Mouse (Mus musculus) forebrain, embryonic 15.5 days (tissue): Measurements from ENCODE around the gene 4931429L15Rik. TPM values are rescaled to one million over a fixed set of nuclear protein-coding genes. Genes with fewer than 3 reads are reported as not detected.
A peak's percentile ranks its signal among the peaks of the same experiment; 100 is the strongest.

ENCODE experiments used
- ATAC-seq: fragments of 200-750 bp; cut with Nextera tagmentation; replicated peaks from 2 replicates; pipeline ENCODE4 v1.8.0; 2017; ENCODE audit warnings: mild to moderate bottlenecking, moderate TSS enrichment, moderate library complexity
- H3K27ac ChIP-seq: fragments of 300-500 bp; sonication (generic); replicated peaks from 2 replicates; pipeline ENCODE4 v1.5.1; 2015; ENCODE audit warnings: mild to moderate bottlenecking, inconsistent platforms
- H3K27me3 ChIP-seq: fragments of 300-500 bp; sonication (generic); 2 replicates; pipeline ENCODE4 v1.6.1; 2015; ENCODE audit warnings: inconsistent platforms
- H3K36me3 ChIP-seq: fragments of 300-500 bp; sonication (generic); 2 replicates; pipeline ENCODE4 v1.6.1; 2015; ENCODE audit warnings: mild to moderate bottlenecking, inconsistent platforms
- H3K4me1 ChIP-seq: fragments of 300-500 bp; sonication (generic); 2 replicates; pipeline ENCODE4 v1.6.1; 2015; ENCODE audit warnings: inconsistent platforms
- H3K4me2 ChIP-seq: fragments of 300-500 bp; sonication (generic); replicated peaks from 2 replicates; pipeline ENCODE4 v1.6.1; 2015; ENCODE audit warnings: mild to moderate bottlenecking, inconsistent platforms
- H3K4me3 ChIP-seq: fragments of 300-500 bp; sonication (generic); 2 replicates; pipeline ENCODE4 v1.5.1; 2015; ENCODE audit warnings: mild to moderate bottlenecking, inconsistent platforms
- H3K9ac ChIP-seq: fragments of 300-500 bp; sonication (generic); replicated peaks from 2 replicates; pipeline ENCODE4 v1.6.1; 2015; ENCODE audit warnings: mild to moderate bottlenecking, inconsistent platforms
- H3K9me3 ChIP-seq: fragments of 300-500 bp; sonication (generic); 2 replicates; pipeline ENCODE4 v1.6.1; 2016; ENCODE audit warnings: inconsistent platforms
- WGBS: fragments of 180-500 bp; shearing (Covaris S2); methylation state at CpG from one replicate; pipeline ENCODE4 v1.1.7; 2015; ENCODE audit warnings: mixed read lengths; 5-methylcytosine and 5-hydroxymethylcytosine counted together
- polyA plus RNA-seq: library from polyadenylated mRNA; unstranded; fragments of >200 nt; fragmentation: Nextera tagmentation; extraction: Ambion mirVana; gene quantifications from 2 replicates; pipeline ENCODE4 v1.2.1, GENCODE M21; 2015

Gene 4931429L15Rik
- polyA plus RNA-seq, 1 experiment from 2014 or later: not detected

DNA sequence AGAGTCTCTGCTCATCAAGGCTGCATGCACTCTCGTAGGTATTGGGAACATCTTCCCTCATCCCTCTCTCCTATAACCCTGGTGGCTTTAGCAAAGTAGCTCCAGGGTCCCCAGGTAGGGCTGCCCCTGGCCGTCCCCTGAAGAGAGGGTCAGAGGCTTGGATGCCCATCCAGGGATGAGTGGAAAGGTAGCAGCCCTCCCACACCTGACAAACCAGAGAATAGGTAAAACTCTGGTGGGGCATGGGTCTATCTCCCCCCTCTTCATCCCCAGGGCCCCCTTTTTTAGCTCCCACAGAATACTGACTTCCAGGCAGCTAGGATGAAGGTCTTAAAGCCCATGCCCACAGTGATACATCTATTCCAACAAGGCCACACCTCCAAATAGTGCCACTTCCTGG, 675 bp upstream of the 4931429L15Rik start:
- Histone ChIP-seq H3K4me2 (no peak overlapping the region), H3K9me3 (no peaks in the 10 kb centered on the region), H3K4me3 (no peak overlapping the region), H3K27ac (no peak overlapping the region), H3K9ac (no peak overlapping the region), H3K36me3 (no peaks in the 10 kb centered on the region), H3K27me3 (no peaks in the 10 kb centered on the region), H3K4me1 (peaks cover 21% of the 10 kb centered on the region)
- WGBS: 91% methylated on average over 2 of the region's 2 CpGs
- no peak for ATAC-seq

DNA sequence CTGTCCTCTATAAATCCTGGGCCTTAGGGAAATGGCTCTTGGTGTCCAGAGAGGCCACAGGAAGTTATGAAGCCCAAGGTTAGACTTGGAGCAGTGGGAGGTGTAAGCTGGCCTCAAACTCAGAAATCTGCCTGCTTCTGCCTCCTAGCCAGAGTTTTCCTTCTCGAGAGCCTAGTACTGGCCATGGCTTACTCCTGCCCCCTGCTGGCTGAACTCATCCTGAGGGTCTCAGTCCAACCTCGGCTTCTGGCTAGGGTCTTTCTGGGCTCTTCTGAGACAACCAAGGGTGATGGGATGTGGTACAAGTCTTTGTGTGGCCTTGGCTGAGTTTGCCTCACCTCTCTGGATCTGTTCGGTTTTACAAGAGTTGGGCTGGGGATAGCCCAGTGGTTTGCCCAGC, 1.8 kb downstream of the 4931429L15Rik start:
- Histone ChIP-seq H3K9me3 (no peaks in the 10 kb centered on the region), H3K4me2 (no peak overlapping the region), H3K36me3 (no peaks in the 10 kb centered on the region), H3K27me3 (no peaks in the 10 kb centered on the region), H3K4me3 (no peak overlapping the region), H3K27ac (no peak overlapping the region), H3K9ac (no peak overlapping the region), H3K4me1 (peaks cover 26% of the 10 kb centered on the region)
- ATAC-seq: no peak
- WGBS: 93% methylated on average over 3 of the region's 3 CpGs

GRCm38 (mm10) chr9:46316909-46317308, 2.9 kb downstream of the 4931429L15Rik start:
- Histone ChIP-seq H3K4me3 (no peak overlapping the region), H3K36me3 (no peaks in the 10 kb centered on the region), H3K4me2 (peak overlapping the region; percentile 14; the same call in 1 of the 2 replicates), H3K9ac (no peak overlapping the region), H3K4me1 (peaks cover 23% of the 10 kb centered on the region), H3K27ac (peak overlapping the region; percentile 62), H3K9me3 (no peaks in the 10 kb centered on the region), H3K27me3 (no peaks in the 10 kb centered on the region)
- peak; percentile 59 for ATAC-seq
- 18% methylated on average over 8 of the region's 8 CpGs for WGBS

- peaks cover 23% of the 10 kb centered on the region for H3K4me1 ChIP-seq
- H3K9ac ChIP-seq: no peak overlapping the region
- no peaks in the 10 kb centered on the region for H3K36me3 ChIP-seq
- no peaks in the 10 kb centered on the region for H3K9me3 ChIP-seq
- peak overlapping the region; percentile 62 for H3K27ac ChIP-seq
- no peak overlapping the region for H3K4me3 ChIP-seq
- ATAC-seq: peak; percentile 55
- 1% methylated on average over 5 of the region's 5 CpGs for WGBS
- H3K4me2 ChIP-seq: peak overlapping the region; percentile 14; the same call in 1 of the 2 replicates
- no peaks in the 10 kb centered on the region for H3K27me3 ChIP-seq
Measured at GRCm38 (mm10) chr9:46316388-46316787, 3.4 kb downstream of the 4931429L15Rik start.

GRCm38 (mm10) chr9:46315807-46316365, 3.9 kb downstream of the 4931429L15Rik start:
- Histone ChIP-seq H3K4me1 (peaks cover 23% of the 10 kb centered on the region), H3K36me3 (no peaks in the 10 kb centered on the region), H3K27me3 (no peaks in the 10 kb centered on the region), H3K27ac (peak overlapping the region; percentile 62), H3K4me3 (no peak overlapping the region), H3K4me2 (peak overlapping the region; percentile 17), H3K9me3 (no peaks in the 10 kb centered on the region), H3K9ac (no peak overlapping the region)
- 14% methylated on average over 11 of the region's 11 CpGs for WGBS
- peak; percentile 72 for ATAC-seq

DNA sequence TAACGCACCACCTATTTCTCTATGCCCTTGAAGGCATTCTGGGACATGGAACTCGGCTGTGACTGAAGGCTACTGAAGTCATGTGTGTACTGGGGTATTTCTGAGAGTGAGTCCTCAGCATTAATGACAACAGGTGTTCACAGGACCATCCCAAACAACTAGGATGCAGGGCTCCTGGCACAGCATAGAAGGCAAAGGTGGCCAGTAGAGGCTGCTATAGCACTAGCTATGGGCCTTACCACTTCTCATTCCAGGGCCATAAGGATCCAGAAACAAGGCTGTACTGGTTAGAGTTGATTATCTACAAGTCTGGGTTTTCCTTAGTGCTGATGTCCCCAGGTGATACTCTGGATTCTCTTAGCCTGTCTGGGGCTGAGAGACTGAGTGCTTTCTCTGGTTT, 4.9 kb downstream of the 4931429L15Rik start:
- ATAC-seq: no peak
- no peaks in the 10 kb centered on the region for H3K9me3 ChIP-seq
- 51% methylated on average over 2 of the region's 2 CpGs for WGBS
- no peak overlapping the region for H3K4me3 ChIP-seq
- no peak overlapping the region for H3K27ac ChIP-seq
- no peaks in the 10 kb centered on the region for H3K27me3 ChIP-seq
- no peak overlapping the region for H3K4me2 ChIP-seq
- H3K4me1 ChIP-seq: peaks cover 23% of the 10 kb centered on the region
- no peaks in the 10 kb centered on the region for H3K36me3 ChIP-seq
- H3K9ac ChIP-seq: no peak overlapping the region

DNA sequence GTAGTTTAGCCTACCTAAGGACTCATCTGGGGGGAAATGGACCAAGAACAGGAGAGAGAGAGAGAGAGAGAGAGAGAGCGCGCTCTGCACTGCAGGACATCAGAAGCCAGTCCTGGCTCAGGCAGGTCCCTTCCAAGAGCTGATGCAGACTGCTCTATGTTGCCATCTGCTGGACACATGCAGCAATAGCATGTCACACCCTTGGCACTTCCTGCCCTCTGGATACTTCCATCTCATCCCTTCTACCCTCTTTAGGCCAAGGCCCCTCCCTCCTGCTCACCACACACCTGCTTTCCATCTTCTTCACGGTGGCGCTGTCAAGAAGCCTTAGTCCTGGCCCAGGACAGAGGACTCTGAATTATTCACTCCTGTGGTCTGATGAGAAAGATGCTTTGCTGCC, 5.3 kb downstream of the 4931429L15Rik start:
- peaks cover 23% of the 10 kb centered on the region for H3K4me1 ChIP-seq
- H3K4me3 ChIP-seq: no peak overlapping the region
- H3K27ac ChIP-seq: no peak overlapping the region
- WGBS: 6% methylated on average over 4 of the region's 4 CpGs
- H3K9ac ChIP-seq: no peak overlapping the region
- no peaks in the 10 kb centered on the region for H3K9me3 ChIP-seq
- H3K27me3 ChIP-seq: no peaks in the 10 kb centered on the region
- no peak for ATAC-seq
- H3K4me2 ChIP-seq: no peak overlapping the region
- no peaks in the 10 kb centered on the region for H3K36me3 ChIP-seq

- ATAC-seq: no peak
- H3K4me1 ChIP-seq: no peaks in the 10 kb centered on the region
- H3K27ac ChIP-seq: no peak overlapping the region
- no peaks in the 10 kb centered on the region for H3K36me3 ChIP-seq
- no peak overlapping the region for H3K4me3 ChIP-seq
- no peak overlapping the region for H3K4me2 ChIP-seq
- H3K9ac ChIP-seq: no peak overlapping the region
- peaks cover 3% of the 10 kb centered on the region; the same call in 1 of the 2 replicates for H3K27me3 ChIP-seq
- H3K9me3 ChIP-seq: no peaks in the 10 kb centered on the region
- WGBS: 16% methylated on average over 7 of the region's 7 CpGs
Measured at GRCm38 (mm10) chr9:46309121-46309520, 10.7 kb downstream of the 4931429L15Rik start.

GRCm38 (mm10) chr9:46302142-46302541, 17.6 kb downstream of the 4931429L15Rik start:
- Histone ChIP-seq H3K9ac (no peak overlapping the region), H3K4me1 (no peaks in the 10 kb centered on the region), H3K27me3 (no peaks in the 10 kb centered on the region), H3K27ac (no peak overlapping the region), H3K9me3 (no peaks in the 10 kb centered on the region), H3K36me3 (peaks cover 21% of the 10 kb centered on the region), H3K4me3 (no peak overlapping the region), H3K4me2 (no peak overlapping the region)
- 0 out of 2 replicates have a peak, but pooled peaks have one; percentile 35 for ATAC-seq
- 14% methylated on average over 2 of the region's 2 CpGs for WGBS

- 87% methylated on average over 4 of the region's 4 CpGs for WGBS
- H3K9ac ChIP-seq: no peak overlapping the region
- no peaks in the 10 kb centered on the region for H3K9me3 ChIP-seq
- H3K4me3 ChIP-seq: no peak overlapping the region
- H3K4me1 ChIP-seq: no peaks in the 10 kb centered on the region
- peaks cover 47% of the 10 kb centered on the region for H3K36me3 ChIP-seq
- ATAC-seq: no peak
- no peak overlapping the region for H3K4me2 ChIP-seq
- H3K27ac ChIP-seq: no peak overlapping the region
- H3K27me3 ChIP-seq: no peaks in the 10 kb centered on the region
Measured at GRCm38 (mm10) chr9:46298381-46298780, 21.4 kb downstream of the 4931429L15Rik start.

GRCm38 (mm10) chr9:46282631-46283436, 37.0 kb downstream of the 4931429L15Rik start, which contains the start of gene Bud13:
Bud13 (plus strand) TSS chr9:46283008.
- WGBS: under 1% methylated on average over 55 of the region's 55 CpGs
- Histone ChIP-seq H3K4me1 (peaks cover 14% of the 10 kb centered on the region), H3K27ac (peak within 1 kb of the TSS; percentile 78), H3K36me3 (peaks cover 42% of the 10 kb centered on the region), H3K9me3 (no peaks in the 10 kb centered on the region), H3K9ac (peak within 1 kb of the TSS; percentile 96), H3K27me3 (no peaks in the 10 kb centered on the region), H3K4me2 (peak within 1 kb of the TSS; percentile 66), H3K4me3 (peak within 1 kb of the TSS; percentile 99)
- ATAC-seq: peak; percentile 92

DNA sequence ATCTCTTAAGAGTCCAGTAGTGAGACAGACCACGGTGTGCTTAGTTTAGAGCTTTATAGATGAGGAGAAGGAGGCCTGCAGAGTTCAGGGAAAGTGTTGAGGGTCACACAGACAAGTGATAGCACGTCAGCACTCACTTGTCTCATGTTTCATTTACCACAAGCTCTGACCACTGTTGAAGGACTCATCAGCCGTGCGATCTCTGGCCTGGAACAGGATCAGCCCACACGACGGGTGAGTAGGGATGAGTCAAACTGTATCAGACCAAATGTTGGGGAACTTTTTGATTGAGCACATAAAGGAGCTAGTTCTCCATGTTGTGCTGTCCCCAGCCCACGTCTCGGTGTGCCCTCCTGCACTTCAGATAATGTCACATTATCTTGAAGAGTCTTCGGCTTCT, 45.3 kb downstream of the 4931429L15Rik start:
- no peak for ATAC-seq
- H3K9ac ChIP-seq: no peak overlapping the region
- H3K4me2 ChIP-seq: no peak overlapping the region
- peaks cover 14% of the 10 kb centered on the region for H3K4me1 ChIP-seq
- WGBS: 91% methylated on average over 9 of the region's 9 CpGs
- no peak overlapping the region for H3K4me3 ChIP-seq
- no peak overlapping the region for H3K27ac ChIP-seq
- H3K27me3 ChIP-seq: peaks cover 11% of the 10 kb centered on the region; the same call in 1 of the 2 replicates
- no peaks in the 10 kb centered on the region for H3K9me3 ChIP-seq
- peaks cover 40% of the 10 kb centered on the region for H3K36me3 ChIP-seq
